Mouse (Mus musculus) left cerebral cortex, postnatal 4 days (tissue): ENCODE results near the gene Pik3r6. TPM values are rescaled to one million over a fixed set of nuclear protein-coding genes. Genes with fewer than 3 reads are reported as not detected.
A peak's percentile ranks its signal among the peaks of the same experiment; 100 is the strongest.

ENCODE experiments used
- DNase-seq: peaks from one replicate; pipeline ENCODE4 v3.0.0-alpha.2; 2022
- intact Hi-C: fragments of 180-260 bp; cut with DNase I; formaldehyde crosslinking; loops from one replicate; pipeline ENCODE4 v1.15.1; 2025
- total RNA-seq, 2 experiments: library from RNA; stranded (reverse); gene quantifications; 2 replicates each; pipeline ENCODE4 v1.2.3; 2021

Gene Pik3r6
- total RNA-seq, 2 experiments from 2014 or later: 1.9 to 2.6 TPM

- DNase-seq: peak; percentile 90
- intact Hi-C loops: loop anchor here (5.0 kb wide), 1 partner anchor 126 kb away; the partner anchor contains the start of gene Myh10
Measured at GRCm38 (mm10) chr11:68566447-68567059, 63.7 kb downstream of the Pik3r6 start.

GRCm38 (mm10) chr11:68570861-68571260 is 68.0 kb downstream of the Pik3r6 start:
- DNase-seq: no peak
- intact Hi-C loops: no loop called here

- no peak for DNase-seq
- intact Hi-C loops: no loop called here
Measured at GRCm38 (mm10) chr11:68577076-68577475, 74.3 kb downstream of the Pik3r6 start.

GRCm38 (mm10) chr11:68579462-68579881 is 76.7 kb downstream of the Pik3r6 start:
- intact Hi-C loops: no loop called here
- peak; percentile 82 for DNase-seq

- intact Hi-C loops: loop anchor here (5.0 kb wide), 1 partner anchor 112 kb away; the partner anchor contains the start of gene Myh10
- no peak for DNase-seq
Measured at GRCm38 (mm10) chr11:68580566-68580965, 77.7 kb downstream of the Pik3r6 start.

- DNase-seq: peak; percentile 60
- intact Hi-C loops: loop anchor here (5.0 kb wide), 1 partner anchor 109 kb away; the partner anchor contains the start of gene Myh10
Measured at GRCm38 (mm10) chr11:68583225-68583624, 80.4 kb downstream of the Pik3r6 start.

- intact Hi-C loops: loop anchor here (5.0 kb wide), 1 partner anchor 108 kb away; the partner anchor contains the start of gene Myh10
- DNase-seq: no peak
Measured at GRCm38 (mm10) chr11:68583906-68584480, 81.2 kb downstream of the Pik3r6 start.

GRCm38 (mm10) chr11:68585890-68586289 is 83.1 kb downstream of the Pik3r6 start:
- intact Hi-C loops: no loop called here
- no peak for DNase-seq

GRCm38 (mm10) chr11:68586721-68587120 is 83.9 kb downstream of the Pik3r6 start, which contains the start of gene Ccdc42:
Ccdc42 (plus strand) TSS chr11:68587021.
- intact Hi-C loops: no loop called here
- no peak for DNase-seq

GRCm38 (mm10) chr11:68589055-68589809 is 86.4 kb downstream of the Pik3r6 start:
- DNase-seq: peak; percentile 82
- intact Hi-C loops: no loop called here

GRCm38 (mm10) chr11:68591708-68592107 is 88.9 kb downstream of the Pik3r6 start:
- no peak for DNase-seq
- intact Hi-C loops: no loop called here

- intact Hi-C loops: no loop called here
- no peak for DNase-seq
Measured at GRCm38 (mm10) chr11:68593247-68593646, 90.4 kb downstream of the Pik3r6 start.

- no peak for DNase-seq
Measured at GRCm38 (mm10) chr11:68597912-68598311, 95.1 kb downstream of the Pik3r6 start.

GRCm38 (mm10) chr11:68600551-68601021 is 97.8 kb downstream of the Pik3r6 start:
- intact Hi-C loops: no loop called here
- no peak for DNase-seq

More at GRCm38 (mm10) chr11:68597912-68598311, 95.1 kb downstream of the Pik3r6 start:
- intact Hi-C loops: no loop called here

- intact Hi-C loops: no loop called here
Measured at GRCm38 (mm10) chr11:68601486-68601991, 98.7 kb downstream of the Pik3r6 start.

More at GRCm38 (mm10) chr11:68601486-68601991, 98.7 kb downstream of the Pik3r6 start:
- DNase-seq: no peak

Other genes with a start within 250 kb of the Pik3r6 start
- gene Ntn1, start 102.2 kb upstream of the Pik3r6 start, total RNA-seq: 10 to 100 TPM; 10.6 to 14.7 TPM
- gene Pik3r5, start 70.9 kb upstream of the Pik3r6 start, total RNA-seq: under 1 TPM; 0.56 to 0.97 TPM
- under 1 TPM in 1 of 2 experiments, not detected in 1; 0.16 TPM for gene Mfsd6l, start 53.2 kb downstream of the Pik3r6 start, total RNA-seq
- gene Ccdc42, start 84.0 kb downstream of the Pik3r6 start, total RNA-seq: under 1 TPM in 1 of 2 experiments, not detected in 1; 0.52 TPM
- 100 to 1,000 TPM; 248 to 255 TPM for gene Myh10, start 188.5 kb downstream of the Pik3r6 start, total RNA-seq